Mouse (Mus musculus) heart, embryonic 15.5 days (tissue): ENCODE data around the gene Tbc1d10a. TPM values are rescaled to one million over a fixed set of nuclear protein-coding genes. Genes with fewer than 3 reads are reported as not detected.

Experiments used
- ATAC-seq: fragments of 200-750 bp; cut with Nextera tagmentation; replicated peaks from 2 replicates; pipeline ENCODE4 v1.8.0; 2017; ENCODE audit warnings: low read depth, moderate TSS enrichment; ENCODE audit not compliant: insufficient number of reproducible peaks, insufficient read depth, low FRiP score
- H3K27ac ChIP-seq: fragments of 300-500 bp; sonication (generic); 2 replicates; pipeline ENCODE4 v1.5.1; 2015; ENCODE audit warnings: mild to moderate bottlenecking, inconsistent platforms
- H3K27me3 ChIP-seq: fragments of 300-500 bp; sonication (generic); 2 replicates; pipeline ENCODE4 v1.6.1; 2015; ENCODE audit warnings: inconsistent platforms
- H3K36me3 ChIP-seq: fragments of 300-500 bp; sonication (generic); 2 replicates; pipeline ENCODE4 v1.6.1; 2015; ENCODE audit warnings: mild to moderate bottlenecking, inconsistent platforms
- H3K4me1 ChIP-seq: fragments of 300-500 bp; sonication (generic); replicated peaks from 2 replicates; pipeline ENCODE4 v1.6.1; 2015; ENCODE audit warnings: inconsistent platforms
- H3K4me2 ChIP-seq: fragments of 300-500 bp; sonication (generic); 2 replicates; pipeline ENCODE4 v1.6.1; 2015; ENCODE audit warnings: inconsistent platforms, mild to moderate bottlenecking, moderate library complexity
- H3K4me3 ChIP-seq: fragments of 300-500 bp; sonication (generic); 2 replicates; pipeline ENCODE4 v1.5.1; 2015; ENCODE audit warnings: mild to moderate bottlenecking, inconsistent platforms
- H3K9ac ChIP-seq: fragments of 300-500 bp; sonication (generic); 2 replicates; pipeline ENCODE4 v1.6.1; 2015; ENCODE audit warnings: mild to moderate bottlenecking, inconsistent platforms
- H3K9me3 ChIP-seq: fragments of 300-500 bp; sonication (generic); replicated peaks from 2 replicates; pipeline ENCODE4 v1.6.1; 2016; ENCODE audit warnings: inconsistent platforms
- WGBS: fragments of 180-500 bp; shearing (Covaris S2); methylation state at CpG from one replicate; pipeline ENCODE4 v1.1.7; 2015; ENCODE audit warnings: mixed read lengths; 5-methylcytosine and 5-hydroxymethylcytosine counted together
- polyA plus RNA-seq: library from polyadenylated mRNA; unstranded; fragments of >200 nt; fragmentation: Nextera tagmentation; extraction: Ambion mirVana; gene quantifications from 2 replicates; pipeline ENCODE4 v1.2.1, GENCODE M21; 2015

The Tbc1d10a gene
- polyA plus RNA-seq, 1 experiment from 2014 or later: 13.9 TPM

- WGBS: 21% methylated on average over 2 of the region's 2 CpGs
- H3K9ac ChIP-seq: no peak overlapping the region
Measured at GRCm38 (mm10) chr11:4203705-4204074, 17.1 kb downstream of the Tbc1d10a start.

GRCm38 (mm10) chr11:4205097-4205655, 18.6 kb downstream of the Tbc1d10a start:
- Histone ChIP-seq H3K4me1 (peaks cover 27% of the 10 kb centered on the region), H3K4me2 (no peak overlapping the region), H3K27ac (no peak overlapping the region), H3K27me3 (no peaks in the 10 kb centered on the region), H3K4me3 (no peak overlapping the region), H3K36me3 (peaks cover 2% of the 10 kb centered on the region; the same call in 1 of the 2 replicates), H3K9ac (no peak overlapping the region), H3K9me3 (no peaks in the 10 kb centered on the region)
- WGBS: 75% methylated on average over 5 of the region's 5 CpGs
- no peak for ATAC-seq

More at GRCm38 (mm10) chr11:4203705-4204074, 17.1 kb downstream of the Tbc1d10a start:
- Histone ChIP-seq H3K27me3 (no peaks in the 10 kb centered on the region), H3K36me3 (no peaks in the 10 kb centered on the region), H3K4me2 (no peak overlapping the region), H3K9me3 (no peaks in the 10 kb centered on the region), H3K27ac (peak overlapping the region; percentile 79), H3K4me1 (peaks cover 27% of the 10 kb centered on the region), H3K4me3 (no peak overlapping the region)
- ATAC-seq: peak; percentile 71

GRCm38 (mm10) chr11:4205951-4206350, 19.4 kb downstream of the Tbc1d10a start:
- 75% methylated on average over 7 of the region's 7 CpGs for WGBS
- Histone ChIP-seq H3K9me3 (no peaks in the 10 kb centered on the region), H3K27ac (no peak overlapping the region), H3K4me2 (no peak overlapping the region), H3K4me3 (no peak overlapping the region), H3K36me3 (peaks cover 10% of the 10 kb centered on the region; the same call in 1 of the 2 replicates), H3K27me3 (no peaks in the 10 kb centered on the region), H3K4me1 (peaks cover 27% of the 10 kb centered on the region), H3K9ac (no peak overlapping the region)
- no peak for ATAC-seq

- peaks cover 27% of the 10 kb centered on the region for H3K4me1 ChIP-seq
- H3K4me3 ChIP-seq: no peak overlapping the region
- H3K27ac ChIP-seq: no peak overlapping the region
- H3K36me3 ChIP-seq: peaks cover 10% of the 10 kb centered on the region; the same call in 1 of the 2 replicates
- no peak overlapping the region for H3K9ac ChIP-seq
- 37% methylated on average over 6 of the region's 6 CpGs for WGBS
- H3K4me2 ChIP-seq: no peak overlapping the region
- ATAC-seq: no peak
- no peaks in the 10 kb centered on the region for H3K9me3 ChIP-seq
- H3K27me3 ChIP-seq: no peaks in the 10 kb centered on the region
Measured at GRCm38 (mm10) chr11:4206563-4206962, 20.0 kb downstream of the Tbc1d10a start.

GRCm38 (mm10) chr11:4207655-4208054, 21.1 kb downstream of the Tbc1d10a start:
- H3K27me3 ChIP-seq: no peaks in the 10 kb centered on the region
- no peak overlapping the region for H3K4me3 ChIP-seq
- H3K4me1 ChIP-seq: peaks cover 20% of the 10 kb centered on the region
- ATAC-seq: no peak
- H3K27ac ChIP-seq: no peak overlapping the region
- H3K36me3 ChIP-seq: peaks cover 16% of the 10 kb centered on the region; the same call in 1 of the 2 replicates
- WGBS: 87% methylated on average over 9 of the region's 9 CpGs
- no peaks in the 10 kb centered on the region for H3K9me3 ChIP-seq
- no peak overlapping the region for H3K4me2 ChIP-seq
- no peak overlapping the region for H3K9ac ChIP-seq

GRCm38 (mm10) chr11:4209556-4209955, 23.0 kb downstream of the Tbc1d10a start:
- no peak for ATAC-seq
- Histone ChIP-seq H3K27me3 (no peaks in the 10 kb centered on the region), H3K27ac (no peak overlapping the region), H3K9ac (no peak overlapping the region), H3K9me3 (no peaks in the 10 kb centered on the region), H3K4me3 (no peak overlapping the region), H3K4me1 (peaks cover 9% of the 10 kb centered on the region; the same call in 1 of the 2 replicates), H3K36me3 (peaks cover 34% of the 10 kb centered on the region; the same call in 1 of the 2 replicates), H3K4me2 (no peak overlapping the region)
- 80% methylated on average over 5 of the region's 5 CpGs for WGBS

- no peaks in the 10 kb centered on the region for H3K27me3 ChIP-seq
- WGBS: 48% methylated on average over 1 of the region's 1 CpGs
- H3K4me3 ChIP-seq: no peak overlapping the region
- no peaks in the 10 kb centered on the region for H3K9me3 ChIP-seq
- ATAC-seq: no peak
- H3K4me2 ChIP-seq: no peak overlapping the region
- H3K36me3 ChIP-seq: peaks cover 38% of the 10 kb centered on the region
- no peak overlapping the region for H3K9ac ChIP-seq
- no peak overlapping the region for H3K27ac ChIP-seq
- H3K4me1 ChIP-seq: peaks cover 9% of the 10 kb centered on the region
Measured at GRCm38 (mm10) chr11:4210786-4211185, 24.2 kb downstream of the Tbc1d10a start.

- no peak overlapping the region for H3K27ac ChIP-seq
- no peak overlapping the region for H3K4me3 ChIP-seq
- H3K4me1 ChIP-seq: peaks cover 22% of the 10 kb centered on the region
- no peak overlapping the region for H3K4me2 ChIP-seq
- 74% methylated on average over 10 of the region's 10 CpGs for WGBS
- H3K36me3 ChIP-seq: peaks cover 38% of the 10 kb centered on the region
- no peaks in the 10 kb centered on the region for H3K9me3 ChIP-seq
- H3K9ac ChIP-seq: no peak overlapping the region
- no peaks in the 10 kb centered on the region for H3K27me3 ChIP-seq
- ATAC-seq: no peak
Measured at GRCm38 (mm10) chr11:4213107-4213506, 26.5 kb downstream of the Tbc1d10a start.

GRCm38 (mm10) chr11:4214572-4214971, 28.0 kb downstream of the Tbc1d10a start:
- Histone ChIP-seq H3K9ac (no peak overlapping the region), H3K36me3 (peaks cover 38% of the 10 kb centered on the region), H3K4me3 (no peak overlapping the region), H3K27me3 (peaks cover 3% of the 10 kb centered on the region; the same call in 1 of the 2 replicates), H3K4me1 (peaks cover 36% of the 10 kb centered on the region), H3K9me3 (no peaks in the 10 kb centered on the region), H3K27ac (no peak overlapping the region), H3K4me2 (no peak overlapping the region)
- 93% methylated on average over 14 of the region's 14 CpGs for WGBS
- ATAC-seq: no peak

GRCm38 (mm10) chr11:4215061-4215460, 28.5 kb downstream of the Tbc1d10a start:
- Histone ChIP-seq H3K27ac (no peak overlapping the region), H3K27me3 (peaks cover 3% of the 10 kb centered on the region; the same call in 1 of the 2 replicates), H3K4me2 (no peak overlapping the region), H3K4me1 (peaks cover 36% of the 10 kb centered on the region), H3K9me3 (no peaks in the 10 kb centered on the region), H3K9ac (no peak overlapping the region), H3K4me3 (no peak overlapping the region), H3K36me3 (peaks cover 37% of the 10 kb centered on the region)
- WGBS: 75% methylated on average over 10 of the region's 10 CpGs
- ATAC-seq: no peak

GRCm38 (mm10) chr11:4216248-4217000, 29.8 kb downstream of the Tbc1d10a start:
- Histone ChIP-seq H3K27ac (peak overlapping the region; percentile 66), H3K27me3 (peaks cover 3% of the 10 kb centered on the region), H3K9me3 (no peaks in the 10 kb centered on the region), H3K4me2 (no peak overlapping the region), H3K4me1 (peaks cover 36% of the 10 kb centered on the region), H3K9ac (no peak overlapping the region), H3K4me3 (no peak overlapping the region), H3K36me3 (peaks cover 28% of the 10 kb centered on the region)
- whole genome bisulfite sequencing: 70% methylated on average over 9 of the region's 9 CpGs
- peak; percentile 45 for ATAC-seq
